Mouse (Mus musculus) megakaryocyte, embryonic 14.5 days (primary cell): ENCODE measurements around the gene Pfas.

Experiments used
- FLI1 ChIP-seq: IDR thresholded peaks from 2 replicates; pipeline ENCODE4 v1.6.1; 2012; ENCODE audit warnings: low read length, inconsistent platforms, mixed read lengths
- GATA1 ChIP-seq: IDR thresholded peaks from 3 replicates; pipeline ENCODE4 v1.6.1; 2012; ENCODE audit warnings: mixed read lengths, low read length, inconsistent platforms, borderline replicate concordance

DNA sequence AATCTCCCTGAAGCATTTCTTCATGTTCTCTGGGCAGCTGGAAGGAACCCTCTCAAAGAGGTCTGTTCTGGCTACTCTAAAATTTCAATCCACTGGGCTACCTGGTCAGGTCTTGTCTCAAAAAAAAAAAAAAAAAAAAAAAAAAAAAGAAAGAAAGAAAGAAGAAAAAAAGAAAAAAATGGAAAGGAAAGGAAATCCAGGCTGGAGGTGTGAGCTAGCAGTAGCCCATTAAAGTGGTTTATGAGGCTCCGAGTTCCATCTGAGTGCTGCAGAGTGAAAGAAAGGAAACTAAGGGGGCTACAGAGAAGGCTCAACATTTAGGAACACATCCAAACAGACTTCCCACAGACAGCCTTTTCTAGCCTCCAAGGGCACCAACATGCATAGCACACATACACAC, 50.3 kb downstream of the Pfas start:
- TF ChIP-seq GATA1 (no peak), FLI1 (no peak)
